Mouse (Mus musculus) intestine, embryonic 14.5 days (tissue): Measurements from ENCODE around the gene Adgrb3. TPM values are rescaled to one million over a fixed set of nuclear protein-coding genes. Genes with fewer than 3 reads are reported as not detected.
A peak's percentile ranks its signal among the peaks of the same experiment; 100 is the strongest.

Source experiments
- ATAC-seq: fragments of 200-750 bp; cut with Nextera tagmentation; replicated peaks from 2 replicates; pipeline ENCODE4 v1.8.0; 2017; ENCODE audit warnings: low read depth, moderate number of reproducible peaks, moderate TSS enrichment, moderate library complexity; ENCODE audit not compliant: low FRiP score, low TSS enrichment
- DNase-seq: peaks from one replicate; pipeline ENCODE4 v3.0.0-alpha.2; 2018; ENCODE audit warnings: low spot score
- H3K27ac ChIP-seq: fragments of 300-500 bp; sonication (generic); 2 replicates; pipeline ENCODE4 v1.5.1; 2014; ENCODE audit warnings: low read depth, mild to moderate bottlenecking, control low read depth
- H3K27me3 ChIP-seq: fragments of 300-500 bp; sonication (generic); replicated peaks from 2 replicates; pipeline ENCODE4 v1.6.1; 2014; ENCODE audit warnings: low read length, control low read depth; ENCODE audit not compliant: control insufficient read depth, insufficient read depth
- H3K36me3 ChIP-seq: fragments of 300-500 bp; sonication (generic); 2 replicates; pipeline ENCODE4 v1.6.1; 2014; ENCODE audit warnings: low read length, control low read depth; ENCODE audit not compliant: control insufficient read depth, insufficient read depth
- H3K4me1 ChIP-seq: fragments of 300-500 bp; sonication (generic); replicated peaks from 2 replicates; pipeline ENCODE4 v1.6.1; 2014; ENCODE audit warnings: low read length, control low read depth, mixed read lengths; ENCODE audit not compliant: control insufficient read depth, insufficient read depth
- H3K4me2 ChIP-seq: fragments of 300-500 bp; sonication (generic); 2 replicates; pipeline ENCODE4 v1.6.1; 2014; ENCODE audit warnings: low read length
- H3K4me3 ChIP-seq: fragments of 300-500 bp; sonication (generic); 2 replicates; pipeline ENCODE4 v1.5.1; 2014; ENCODE audit warnings: low read depth, low read length, control low read depth, mixed read lengths
- H3K9ac ChIP-seq: fragments of 300-500 bp; sonication (generic); 2 replicates; pipeline ENCODE4 v1.6.1; 2014; ENCODE audit warnings: mild to moderate bottlenecking, low read length
- H3K9me3 ChIP-seq: fragments of 300-500 bp; sonication (generic); 2 replicates; pipeline ENCODE4 v1.6.1; 2016; ENCODE audit warnings: low read length, control low read depth; ENCODE audit not compliant: control insufficient read depth
- WGBS: fragments of 180-500 bp; shearing (Covaris S2); extraction: QIAGEN DNeasy Blood & Tissue Kit; methylation state at CpG from one replicate; pipeline ENCODE4 v1.1.7; 2014; 5-methylcytosine and 5-hydroxymethylcytosine counted together
- polyA plus RNA-seq: library from polyadenylated mRNA; unstranded; fragments of >200 nt; fragmentation: Nextera tagmentation; extraction: Ambion mirVana; gene quantifications from 2 replicates; pipeline ENCODE4 v1.2.1, GENCODE M21; 2014

Gene Adgrb3
- polyA plus RNA-seq, 1 experiment from 2014 or later: 3.6 TPM

DNA sequence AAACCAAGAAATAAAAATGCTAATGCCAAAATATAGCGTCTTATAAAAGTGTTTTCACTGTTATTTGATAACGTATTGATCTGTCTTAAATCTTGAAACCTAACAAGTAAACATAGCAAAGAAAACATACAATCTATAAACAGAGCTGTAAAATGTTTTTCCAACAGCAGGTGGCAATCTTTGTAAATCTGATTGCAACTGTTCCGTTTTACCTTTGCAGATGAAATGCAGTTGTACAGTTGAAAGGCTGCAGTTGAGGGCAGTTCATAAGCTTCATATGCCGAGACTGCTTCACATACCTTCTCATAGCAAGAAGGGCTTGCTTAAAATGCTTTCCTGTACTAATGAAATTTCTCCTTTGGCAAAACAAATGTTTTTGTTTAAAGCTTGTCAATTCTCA is 302.5 kb downstream of the Adgrb3 start:
- WGBS: 65% methylated on average over 4 of the region's 4 CpGs
- Histone ChIP-seq H3K9me3 (no peaks in the 10 kb centered on the region), H3K4me1 (no peaks in the 10 kb centered on the region), H3K4me2 (no peak overlapping the region), H3K9ac (no peak overlapping the region), H3K27ac (no peak overlapping the region), H3K36me3 (no peaks in the 10 kb centered on the region), H3K27me3 (no peaks in the 10 kb centered on the region), H3K4me3 (no peak overlapping the region)
- DNase-seq (no peak), ATAC-seq (no peak)

DNA sequence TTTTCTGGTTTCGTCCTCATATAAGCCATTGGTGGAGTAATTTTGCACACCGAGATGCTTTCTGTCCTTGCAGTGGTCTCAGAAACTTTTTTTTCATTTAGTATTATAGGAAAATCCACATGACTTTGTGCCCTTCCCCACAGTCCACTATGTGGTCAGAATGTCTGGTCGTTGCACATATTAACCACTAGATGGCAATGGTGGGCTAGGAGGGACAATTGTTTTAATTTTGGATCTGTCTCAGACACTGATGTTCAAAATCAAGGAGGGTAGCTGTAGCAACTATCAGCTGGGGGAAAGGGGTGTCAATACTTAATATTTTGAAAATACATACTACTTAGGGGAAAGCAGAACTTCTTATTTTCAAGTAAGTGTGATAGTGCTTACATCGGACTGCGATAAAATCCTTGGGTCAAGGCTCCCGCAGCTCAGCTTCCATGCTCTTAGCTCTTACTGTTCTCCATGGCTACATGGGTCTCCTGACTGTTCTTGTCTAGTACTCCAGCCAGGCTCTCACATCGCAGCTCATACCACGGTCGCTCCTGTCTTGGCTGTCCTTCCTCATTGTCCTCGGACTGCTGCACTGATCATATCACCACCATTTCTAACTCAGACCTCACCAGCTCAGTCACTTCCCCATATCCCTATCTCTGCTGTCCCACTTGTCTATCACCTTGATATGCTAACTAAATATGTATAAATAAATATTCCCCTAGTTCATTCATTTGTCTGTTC is 319.0 kb downstream of the Adgrb3 start:
- no peak overlapping the region for H3K4me3 ChIP-seq
- no peaks in the 10 kb centered on the region for H3K27me3 ChIP-seq
- WGBS: 62% methylated on average over 10 of the region's 10 CpGs
- H3K4me1 ChIP-seq: no peaks in the 10 kb centered on the region
- no peaks in the 10 kb centered on the region for H3K36me3 ChIP-seq
- no peak overlapping the region for H3K27ac ChIP-seq
- ATAC-seq (no peak), DNase-seq (no peak)
- H3K9ac ChIP-seq: no peak overlapping the region
- no peaks in the 10 kb centered on the region for H3K9me3 ChIP-seq
- H3K4me2 ChIP-seq: no peak overlapping the region

DNA sequence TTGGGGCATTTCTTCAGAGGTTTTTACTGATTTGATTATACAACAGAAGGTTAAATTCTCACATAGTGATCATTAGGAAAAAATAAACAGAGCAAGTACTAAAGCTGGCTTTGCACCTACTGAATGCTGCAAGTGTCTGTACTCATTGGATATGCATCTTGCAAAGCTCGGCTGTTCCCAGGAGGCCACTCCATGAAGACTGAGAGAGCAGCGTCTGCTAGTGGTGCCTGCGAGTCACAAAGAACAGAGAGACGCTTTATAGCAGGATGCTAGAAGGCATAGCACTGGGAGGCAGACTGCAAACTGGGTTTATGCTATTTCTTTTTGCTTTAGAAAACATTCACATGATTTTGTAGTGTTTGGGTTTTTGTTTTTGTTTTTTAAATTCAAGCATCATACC is 325.2 kb downstream of the Adgrb3 start:
- ATAC-seq (no peak), DNase-seq (no peak)
- H3K27ac ChIP-seq: no peak overlapping the region
- no peaks in the 10 kb centered on the region for H3K4me1 ChIP-seq
- H3K27me3 ChIP-seq: no peaks in the 10 kb centered on the region
- H3K36me3 ChIP-seq: no peaks in the 10 kb centered on the region
- 22% methylated on average over 4 of the region's 4 CpGs for WGBS
- H3K4me3 ChIP-seq: no peak overlapping the region
- H3K9ac ChIP-seq: no peak overlapping the region
- no peaks in the 10 kb centered on the region for H3K9me3 ChIP-seq
- H3K4me2 ChIP-seq: no peak overlapping the region

DNA sequence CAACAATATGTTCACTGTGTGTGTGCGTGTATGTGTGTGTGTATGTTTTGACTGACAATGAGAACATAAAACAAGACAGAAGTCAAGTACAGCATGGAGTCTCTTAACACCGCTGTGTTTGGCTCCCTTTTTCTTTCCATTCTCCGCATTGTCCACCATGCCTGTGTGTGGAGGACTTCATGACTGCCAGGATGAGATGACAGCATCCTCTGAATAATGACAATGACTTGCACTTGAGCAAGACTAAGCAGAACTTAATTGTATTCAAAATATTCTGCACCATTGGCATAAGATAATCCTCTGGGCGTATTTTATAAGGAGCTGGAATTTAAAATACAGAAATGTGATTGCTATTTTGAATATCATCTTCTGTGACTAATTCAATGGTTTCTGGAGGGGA is 326.0 kb downstream of the Adgrb3 start:
- Histone ChIP-seq H3K4me1 (no peaks in the 10 kb centered on the region), H3K27ac (no peak overlapping the region), H3K4me2 (no peak overlapping the region), H3K36me3 (no peaks in the 10 kb centered on the region), H3K27me3 (no peaks in the 10 kb centered on the region), H3K4me3 (no peak overlapping the region), H3K9ac (no peak overlapping the region), H3K9me3 (no peaks in the 10 kb centered on the region)
- ATAC-seq: no peak
- DNase-seq: no peak
- 89% methylated on average over 4 of the region's 4 CpGs for WGBS

- Histone ChIP-seq H3K27ac (no peak overlapping the region), H3K36me3 (no peaks in the 10 kb centered on the region), H3K4me3 (no peak overlapping the region), H3K4me1 (no peaks in the 10 kb centered on the region), H3K9me3 (no peaks in the 10 kb centered on the region), H3K9ac (no peak overlapping the region), H3K27me3 (no peaks in the 10 kb centered on the region), H3K4me2 (no peak overlapping the region)
- no peak for DNase-seq
- ATAC-seq: no peak
- 76% methylated on average over 3 of the region's 3 CpGs for WGBS
Observed at GRCm38 (mm10) chr1:25495202-25495914, 334.1 kb downstream of the Adgrb3 start.

- DNase-seq (no peak), ATAC-seq (no peak)
- Histone ChIP-seq H3K27ac (no peak overlapping the region), H3K36me3 (no peaks in the 10 kb centered on the region), H3K9ac (no peak overlapping the region), H3K4me3 (no peak overlapping the region), H3K27me3 (no peaks in the 10 kb centered on the region), H3K4me2 (no peak overlapping the region), H3K9me3 (no peaks in the 10 kb centered on the region), H3K4me1 (no peaks in the 10 kb centered on the region)
- WGBS: 82% methylated on average over 1 of the region's 1 CpGs
Observed at GRCm38 (mm10) chr1:25491503-25491902, 338.0 kb downstream of the Adgrb3 start.

DNA sequence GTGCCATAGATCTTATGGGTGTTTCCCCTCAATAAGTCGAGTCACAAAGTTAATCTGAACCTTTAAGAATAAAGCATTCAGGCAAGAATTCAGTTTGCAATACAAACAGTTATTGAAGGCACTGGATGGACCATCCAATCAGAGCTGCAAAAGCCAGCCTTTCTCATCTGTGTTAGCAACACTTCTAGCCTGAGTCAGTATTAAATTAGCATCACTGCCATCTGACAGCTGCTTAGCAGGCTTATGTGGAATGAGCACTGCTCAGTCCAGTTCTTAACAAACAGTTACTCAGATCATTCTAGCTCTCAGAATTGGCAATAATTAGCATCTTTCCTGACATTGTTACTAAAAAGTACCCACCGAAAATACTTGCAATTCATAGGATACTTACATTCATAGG is 339.3 kb downstream of the Adgrb3 start:
- Histone ChIP-seq H3K27ac (no peak overlapping the region), H3K36me3 (no peaks in the 10 kb centered on the region), H3K9me3 (no peaks in the 10 kb centered on the region), H3K9ac (no peak overlapping the region), H3K4me1 (no peaks in the 10 kb centered on the region), H3K4me3 (no peak overlapping the region), H3K27me3 (no peaks in the 10 kb centered on the region), H3K4me2 (no peak overlapping the region)
- WGBS: 74% methylated on average over 2 of the region's 2 CpGs
- no peak for DNase-seq
- no peak for ATAC-seq

GRCm38 (mm10) chr1:25475699-25476098 is 353.8 kb downstream of the Adgrb3 start:
- Histone ChIP-seq H3K27me3 (no peaks in the 10 kb centered on the region), H3K27ac (no peak overlapping the region), H3K4me3 (no peak overlapping the region), H3K36me3 (no peaks in the 10 kb centered on the region), H3K4me2 (no peak overlapping the region), H3K9me3 (no peaks in the 10 kb centered on the region), H3K4me1 (no peaks in the 10 kb centered on the region), H3K9ac (no peak overlapping the region)
- DNase-seq: no peak
- ATAC-seq: no peak
- 84% methylated on average over 3 of the region's 3 CpGs for WGBS

GRCm38 (mm10) chr1:25474469-25474868 is 355.0 kb downstream of the Adgrb3 start:
- Histone ChIP-seq H3K9ac (no peak overlapping the region), H3K27ac (no peak overlapping the region), H3K4me3 (no peak overlapping the region), H3K27me3 (no peaks in the 10 kb centered on the region), H3K36me3 (no peaks in the 10 kb centered on the region), H3K9me3 (no peaks in the 10 kb centered on the region), H3K4me2 (no peak overlapping the region), H3K4me1 (no peaks in the 10 kb centered on the region)
- ATAC-seq: no peak
- WGBS: 70% methylated on average over 11 of the region's 11 CpGs
- peak; percentile 51 for DNase-seq
